Mouse (Mus musculus) hindbrain, postnatal 0 days (tissue): Measurements from ENCODE around the gene Lrp6. TPM values are rescaled to one million over a fixed set of nuclear protein-coding genes. Genes with fewer than 3 reads are reported as not detected.

Source experiments
- ATAC-seq: fragments of 200-750 bp; cut with Nextera tagmentation; 2 replicates; pipeline ENCODE4 v1.8.0; 2017; ENCODE audit warnings: mild to moderate bottlenecking, moderate TSS enrichment, moderate library complexity
- DNase-seq: peaks from one replicate; pipeline ENCODE4 v3.0.0-alpha.2; 2015; ENCODE audit warnings: low spot score
- H3K27ac ChIP-seq: fragments of 300-500 bp; sonication (generic); 2 replicates; pipeline ENCODE4 v1.5.1; 2014; ENCODE audit warnings: mild to moderate bottlenecking
- H3K27me3 ChIP-seq: fragments of 300-500 bp; sonication (generic); 2 replicates; pipeline ENCODE4 v1.6.1; 2014; ENCODE audit warnings: low read length, mixed read lengths; ENCODE audit not compliant: insufficient read depth
- H3K36me3 ChIP-seq: fragments of 300-500 bp; sonication (generic); 2 replicates; pipeline ENCODE4 v1.6.1; 2014; ENCODE audit warnings: low read length, mixed read lengths; ENCODE audit not compliant: insufficient read depth
- H3K4me1 ChIP-seq: fragments of 300-500 bp; sonication (generic); 2 replicates; pipeline ENCODE4 v1.6.1; 2014; ENCODE audit warnings: antibody characterized with exemption, low read length, mixed read lengths; ENCODE audit not compliant: insufficient read depth
- H3K4me2 ChIP-seq: fragments of 300-500 bp; sonication (generic); 2 replicates; pipeline ENCODE4 v1.6.1; 2014; ENCODE audit warnings: low read depth, mild to moderate bottlenecking, low read length, moderate library complexity, mixed read lengths
- H3K4me3 ChIP-seq: fragments of 300-500 bp; sonication (generic); 2 replicates; pipeline ENCODE4 v1.5.1; 2014; ENCODE audit warnings: low read length
- H3K9ac ChIP-seq: fragments of 300-500 bp; sonication (generic); replicated peaks from 2 replicates; pipeline ENCODE4 v1.6.1; 2014; ENCODE audit warnings: mild to moderate bottlenecking, low read length, moderate library complexity, mixed read lengths
- H3K9me3 ChIP-seq: fragments of 300-500 bp; sonication (generic); 2 replicates; pipeline ENCODE4 v1.6.1; 2016; ENCODE audit warnings: low read length, mixed read lengths
- CTCF ChIP-seq: IDR thresholded peaks from 2 replicates; pipeline ENCODE4 v1.5.1; 2016; ENCODE audit warnings: antibody characterized with exemption, control low read depth, low read depth
- WGBS: fragments of 180-500 bp; shearing (Covaris S2); extraction: QIAGEN DNeasy Blood & Tissue Kit; methylation state at CpG from one replicate; pipeline ENCODE4 v1.1.7; 2014; 5-methylcytosine and 5-hydroxymethylcytosine counted together
- polyA plus RNA-seq: library from polyadenylated mRNA; unstranded; fragments of >200 nt; fragmentation: Nextera tagmentation; extraction: Ambion mirVana; gene quantifications from 2 replicates; pipeline ENCODE4 v1.2.1, GENCODE M21; 2015
- total RNA-seq: library from RNA; depleted of rRNA; stranded (reverse); fragments of >200 nt; gene quantifications from 2 replicates; pipeline ENCODE4 v1.2.3, GENCODE M21; 2014

Lrp6 gene
- total and polyA plus RNA-seq, 2 experiments from 2014 or later = 13.0 to 23.9 TPM

- Histone ChIP-seq H3K4me3 (no peak overlapping the region), H3K4me1 (no peaks in the 10 kb centered on the region), H3K27me3 (no peaks in the 10 kb centered on the region), H3K27ac (no peak overlapping the region), H3K36me3 (no peaks in the 10 kb centered on the region), H3K9me3 (no peaks in the 10 kb centered on the region), H3K4me2 (no peak overlapping the region), H3K9ac (no peak overlapping the region)
- TF ChIP-seq CTCF = no peak
- DNase-seq (peak; percentile 20), ATAC-seq (peak; percentile 38)
- 31% methylated on average over 8 of the region's 8 CpGs for WGBS
Observed at GRCm38 (mm10) chr6:134558546-134559129, 8.1 kb downstream of the Lrp6 start.

DNA sequence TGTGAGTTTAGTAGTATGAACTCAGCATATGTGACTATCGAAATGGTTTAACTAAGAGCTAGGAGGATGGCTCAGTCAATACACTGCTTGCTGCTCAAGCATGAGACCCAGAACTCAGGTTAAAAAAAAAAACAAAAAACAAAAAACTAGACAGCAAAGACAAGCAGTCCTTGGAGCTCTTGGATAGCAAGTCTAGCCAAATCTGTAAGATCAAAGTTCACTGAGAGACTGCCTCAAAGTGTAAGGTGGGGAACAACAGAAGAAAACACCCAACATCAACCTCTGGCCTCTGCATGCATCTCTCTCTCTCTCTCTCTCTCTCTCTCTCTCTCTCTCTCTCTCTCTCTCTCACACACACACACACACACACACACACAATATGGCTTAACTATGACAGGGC is 9.7 kb downstream of the Lrp6 start:
- no peak for TF ChIP-seq CTCF
- Histone ChIP-seq H3K4me1 (no peaks in the 10 kb centered on the region), H3K27me3 (no peaks in the 10 kb centered on the region), H3K4me2 (no peak overlapping the region), H3K36me3 (no peaks in the 10 kb centered on the region), H3K9ac (no peak overlapping the region), H3K9me3 (no peaks in the 10 kb centered on the region), H3K4me3 (no peak overlapping the region), H3K27ac (no peak overlapping the region)
- 70% methylated on average over 1 of the region's 1 CpGs for WGBS
- DNase-seq (no peak), ATAC-seq (no peak)

- no peak overlapping the region for H3K4me3 ChIP-seq
- no peak overlapping the region for H3K9ac ChIP-seq
- H3K27me3 ChIP-seq = no peaks in the 10 kb centered on the region
- peak; percentile 30 for DNase-seq
- H3K4me2 ChIP-seq = no peak overlapping the region
- 0 out of 2 replicates have a peak, but pooled peaks have one; percentile 21 for ATAC-seq
- WGBS = 51% methylated on average over 7 of the region's 7 CpGs
- no peaks in the 10 kb centered on the region for H3K4me1 ChIP-seq
- no peak for TF ChIP-seq CTCF
- H3K27ac ChIP-seq = no peak overlapping the region; the same call in 1 of the 2 replicates
- no peaks in the 10 kb centered on the region for H3K36me3 ChIP-seq
- H3K9me3 ChIP-seq = no peaks in the 10 kb centered on the region
Observed at GRCm38 (mm10) chr6:134556185-134556950, 10.4 kb downstream of the Lrp6 start.

DNA sequence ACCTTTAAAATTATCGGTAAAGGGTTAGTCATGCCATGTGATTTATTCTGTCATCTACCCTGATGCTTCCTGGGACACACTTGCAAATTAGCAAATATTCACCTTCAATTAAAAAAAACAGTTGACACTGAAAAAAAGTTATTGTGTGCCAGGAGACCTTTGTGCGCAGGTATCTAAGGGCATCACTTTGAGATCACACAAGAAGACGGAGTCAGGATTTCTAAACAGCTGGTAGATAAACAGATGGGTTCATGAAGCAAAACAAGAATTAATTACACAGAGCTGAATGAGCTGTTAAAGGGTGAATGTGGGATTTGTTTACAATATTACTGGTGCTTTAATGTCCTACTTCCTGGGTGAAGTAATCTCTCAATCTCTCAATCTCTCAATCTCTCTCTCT is 11.6 kb downstream of the Lrp6 start:
- Histone ChIP-seq H3K9ac (no peak overlapping the region), H3K4me2 (no peak overlapping the region), H3K4me3 (no peak overlapping the region), H3K27ac (no peak overlapping the region), H3K36me3 (no peaks in the 10 kb centered on the region), H3K4me1 (no peaks in the 10 kb centered on the region), H3K9me3 (no peaks in the 10 kb centered on the region), H3K27me3 (no peaks in the 10 kb centered on the region)
- ATAC-seq (no peak), DNase-seq (no peak)
- TF ChIP-seq CTCF = no peak
- 49% methylated on average over 3 of the region's 3 CpGs for WGBS

DNA sequence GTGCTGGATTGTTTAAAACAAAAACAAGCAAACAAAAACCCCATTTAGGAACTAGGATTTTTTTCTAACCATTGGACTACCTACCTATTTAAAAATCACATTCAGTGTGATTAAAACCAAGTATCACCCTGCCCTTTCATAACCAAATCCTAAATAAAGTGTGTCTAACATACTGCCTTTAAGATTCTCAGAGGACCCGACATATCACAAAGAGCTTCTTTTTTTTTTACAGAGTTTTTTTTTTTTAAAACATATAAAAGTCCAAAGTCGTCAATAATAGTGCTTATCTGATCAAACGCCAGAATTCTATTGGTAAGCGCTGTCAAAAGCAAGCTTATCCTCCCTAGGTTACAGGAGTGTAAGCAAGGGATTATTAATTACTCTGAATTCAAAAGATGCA is 12.5 kb downstream of the Lrp6 start:
- DNase-seq = no peak
- ATAC-seq = no peak

DNA sequence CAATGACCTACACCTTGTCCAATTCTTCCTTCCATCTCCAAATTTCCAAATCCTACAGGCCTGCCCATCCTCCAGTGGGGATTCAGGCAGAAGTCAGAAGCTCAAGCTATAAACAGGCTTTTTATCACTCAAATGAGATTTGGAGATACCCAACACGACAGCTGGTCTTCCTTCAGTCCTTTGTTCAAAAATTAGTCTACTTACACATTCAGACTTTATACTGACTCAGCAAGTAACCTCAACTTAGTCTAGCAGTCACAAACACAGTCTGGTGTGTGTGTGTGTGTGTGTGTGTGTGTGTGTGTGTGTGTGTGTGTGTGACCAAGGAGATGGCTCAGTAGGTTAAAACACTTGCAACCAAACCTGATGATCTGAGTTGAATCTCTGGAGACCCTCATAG is 15.8 kb downstream of the Lrp6 start:
- ATAC-seq (no peak), DNase-seq (no peak)
- H3K4me1 ChIP-seq = no peaks in the 10 kb centered on the region
- no peak for TF ChIP-seq CTCF
- H3K9ac ChIP-seq = no peak overlapping the region
- WGBS = 57% methylated on average over 1 of the region's 1 CpGs
- no peaks in the 10 kb centered on the region for H3K27me3 ChIP-seq
- H3K36me3 ChIP-seq = no peaks in the 10 kb centered on the region
- H3K4me3 ChIP-seq = no peak overlapping the region
- no peaks in the 10 kb centered on the region for H3K9me3 ChIP-seq
- no peak overlapping the region for H3K4me2 ChIP-seq
- no peak overlapping the region for H3K27ac ChIP-seq

More for the DNA sequence above, 12.5 kb downstream of the Lrp6 start:
- Histone ChIP-seq H3K9me3 (no peaks in the 10 kb centered on the region), H3K27me3 (no peaks in the 10 kb centered on the region), H3K4me2 (no peak overlapping the region), H3K27ac (no peak overlapping the region), H3K4me1 (no peaks in the 10 kb centered on the region), H3K36me3 (no peaks in the 10 kb centered on the region), H3K9ac (no peak overlapping the region), H3K4me3 (no peak overlapping the region)
- 73% methylated on average over 4 of the region's 4 CpGs for WGBS
- no peak for TF ChIP-seq CTCF

DNA sequence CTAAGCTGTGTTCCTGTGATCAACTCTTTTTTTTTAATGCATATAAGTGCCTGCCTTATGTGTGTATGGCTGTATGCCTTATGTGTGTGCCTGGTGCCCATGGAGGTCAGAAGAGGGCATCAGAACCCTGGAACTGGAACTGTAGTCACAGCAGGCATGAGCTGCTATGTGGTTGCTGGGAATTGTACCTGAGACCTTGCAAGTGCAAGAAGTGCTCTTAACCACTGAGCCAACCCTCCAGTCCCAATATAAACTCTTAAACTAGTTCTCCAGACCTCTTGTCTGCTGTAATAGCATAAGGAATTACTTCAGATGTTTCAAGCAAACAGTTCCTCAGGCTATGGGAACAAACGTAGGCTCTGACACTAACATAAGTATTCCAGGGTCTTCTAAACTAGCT is 16.4 kb downstream of the Lrp6 start:
- H3K27ac ChIP-seq = no peak overlapping the region
- H3K4me1 ChIP-seq = no peaks in the 10 kb centered on the region
- no peak overlapping the region for H3K4me2 ChIP-seq
- DNase-seq (no peak), ATAC-seq (no peak)
- no peaks in the 10 kb centered on the region for H3K36me3 ChIP-seq
- H3K27me3 ChIP-seq = no peaks in the 10 kb centered on the region
- no peak overlapping the region for H3K9ac ChIP-seq
- no peak overlapping the region for H3K4me3 ChIP-seq
- WGBS = 78% methylated on average over 1 of the region's 1 CpGs
- no peaks in the 10 kb centered on the region for H3K9me3 ChIP-seq
- TF ChIP-seq CTCF = no peak
